Mouse (Mus musculus): ENCODE measurements around the gene Lpcat4. TPM values are rescaled to one million over a fixed set of nuclear protein-coding genes. Genes with fewer than 3 reads are reported as not detected.
A peak's percentile ranks its signal among the peaks of the same experiment; 100 is the strongest.
"Not testable (repeated sequence)": the region's sequence is repeated elsewhere in the genome, so short reads cannot be mapped to it uniquely, and the experiment has no call there.

Gene Lpcat4
- polyA plus RNA-seq, 1 experiment from 2014 or later = 11.9 TPM

GRCm38 (mm10) chr2:112284363-112285030 lies 45.2 kb downstream of the Lpcat4 start:
- Histone ChIP-seq H3K9me3 (no peaks in the 10 kb centered on the region), H3K4me1 (no peaks in the 10 kb centered on the region; the same call in 1 of the 2 replicates), H3K4me3 (peak overlapping the region; percentile 45), H3K27me3 (no peaks in the 10 kb centered on the region), H3K27ac (replicated peaks) (no peak overlapping the region), H3K36me3 (no peaks in the 10 kb centered on the region), H3K4me2 (replicated peaks) (peak overlapping the region; percentile 77), H3K9ac (replicated peaks) (peak overlapping the region; percentile 48)
- WGBS = 2% methylated on average over 21 of the region's 21 CpGs
- ATAC-seq (ENCODE audit: low FRiP score, low read depth) = peak; percentile 92

GRCm38 (mm10) chr2:112285031-112285390 lies 45.7 kb downstream of the Lpcat4 start:
- H3K4me2 ChIP-seq (replicated peaks) = peak overlapping the region; percentile 77
- H3K27me3 ChIP-seq = no peaks in the 10 kb centered on the region
- ATAC-seq (ENCODE audit: low FRiP score, low read depth) = no peak
- H3K36me3 ChIP-seq = no peaks in the 10 kb centered on the region
- H3K27ac ChIP-seq (replicated peaks) = no peak overlapping the region
- WGBS = 69% methylated on average over 6 of the region's 6 CpGs
- H3K9me3 ChIP-seq = no peaks in the 10 kb centered on the region
- H3K4me1 ChIP-seq = no peaks in the 10 kb centered on the region; the same call in 1 of the 2 replicates
- H3K9ac ChIP-seq (replicated peaks) = no peak overlapping the region
- H3K4me3 ChIP-seq = peak overlapping the region; percentile 45

- H3K4me2 ChIP-seq (replicated peaks); H3K4me1 ChIP-seq; H3K9ac ChIP-seq (replicated peaks); H3K36me3 ChIP-seq; H3K4me3 ChIP-seq; H3K9me3 ChIP-seq; ATAC-seq (ENCODE audit: low FRiP score, low read depth); H3K27ac ChIP-seq (replicated peaks); H3K27me3 ChIP-seq: not testable (repeated sequence)
- WGBS = 96% methylated on average over 1 of the region's 1 CpGs
Observed at GRCm38 (mm10) chr2:112286062-112286461, 46.8 kb downstream of the Lpcat4 start.

- Histone ChIP-seq H3K4me3 (no peak overlapping the region), H3K9me3 (no peaks in the 10 kb centered on the region), H3K9ac (replicated peaks) (no peak overlapping the region), H3K36me3 (no peaks in the 10 kb centered on the region), H3K27ac (replicated peaks) (no peak overlapping the region), H3K27me3 (no peaks in the 10 kb centered on the region), H3K4me1 (no peaks in the 10 kb centered on the region; the same call in 1 of the 2 replicates), H3K4me2 (replicated peaks) (no peak overlapping the region)
- ATAC-seq (ENCODE audit: low FRiP score, low read depth) = no peak
- 63% methylated on average over 4 of the region's 4 CpGs for WGBS
Observed at GRCm38 (mm10) chr2:112287059-112287458, 47.8 kb downstream of the Lpcat4 start.

- Histone ChIP-seq H3K9me3 (no peaks in the 10 kb centered on the region), H3K27me3 (no peaks in the 10 kb centered on the region), H3K36me3 (no peaks in the 10 kb centered on the region), H3K9ac (replicated peaks) (no peak overlapping the region), H3K4me1 (no peaks in the 10 kb centered on the region; the same call in 1 of the 2 replicates), H3K4me2 (replicated peaks) (no peak overlapping the region), H3K27ac (replicated peaks) (no peak overlapping the region), H3K4me3 (no peak overlapping the region)
- no peak for ATAC-seq (ENCODE audit: low FRiP score, low read depth)
- WGBS = 94% methylated on average over 3 of the region's 3 CpGs
Observed at GRCm38 (mm10) chr2:112289507-112289906, 50.2 kb downstream of the Lpcat4 start.

GRCm38 (mm10) chr2:112292823-112293222 lies 53.6 kb downstream of the Lpcat4 start:
- no peaks in the 10 kb centered on the region for H3K9me3 ChIP-seq
- ATAC-seq (ENCODE audit: low FRiP score, low read depth) = no peak
- WGBS = 94% methylated on average over 2 of the region's 2 CpGs
- no peak overlapping the region for H3K9ac ChIP-seq (replicated peaks)
- H3K27me3 ChIP-seq = no peaks in the 10 kb centered on the region
- H3K4me2 ChIP-seq (replicated peaks) = no peak overlapping the region
- H3K4me3 ChIP-seq = no peak overlapping the region
- no peaks in the 10 kb centered on the region for H3K4me1 ChIP-seq
- no peaks in the 10 kb centered on the region for H3K36me3 ChIP-seq
- no peak overlapping the region for H3K27ac ChIP-seq (replicated peaks)

GRCm38 (mm10) chr2:112296211-112296610 lies 56.9 kb downstream of the Lpcat4 start:
- Histone ChIP-seq H3K4me1 (no peaks in the 10 kb centered on the region), H3K36me3 (no peaks in the 10 kb centered on the region), H3K27ac (replicated peaks) (no peak overlapping the region), H3K9me3 (no peaks in the 10 kb centered on the region), H3K9ac (replicated peaks) (no peak overlapping the region), H3K27me3 (no peaks in the 10 kb centered on the region), H3K4me2 (replicated peaks) (no peak overlapping the region), H3K4me3 (no peak overlapping the region)
- no peak for ATAC-seq (ENCODE audit: low FRiP score, low read depth)
- WGBS = 91% methylated on average over 3 of the region's 3 CpGs

Other genes starting within 250 kb of the Lpcat4 start
- not detected in 2 replicates for gene Olfr1309, start 249.2 kb upstream of the Lpcat4 start, polyA plus RNA-seq (2016; fragmentation: Nextera tagmentation; extraction: Ambion mirVana)
- gene Olfr1310, start 226.8 kb upstream of the Lpcat4 start, polyA plus RNA-seq (2016; fragmentation: Nextera tagmentation; extraction: Ambion mirVana) = not detected in 2 replicates
- not detected in 2 replicates for gene Olfr1311, start 215.1 kb upstream of the Lpcat4 start, polyA plus RNA-seq (2016; fragmentation: Nextera tagmentation; extraction: Ambion mirVana)
- not detected in 2 replicates for gene Olfr1312, start 189.2 kb upstream of the Lpcat4 start, polyA plus RNA-seq (2016; fragmentation: Nextera tagmentation; extraction: Ambion mirVana)
- gene Olfr1313, start 161.6 kb upstream of the Lpcat4 start, polyA plus RNA-seq (2016; fragmentation: Nextera tagmentation; extraction: Ambion mirVana) = not detected in 2 replicates
- gene Olfr1314, start 142.7 kb upstream of the Lpcat4 start, polyA plus RNA-seq (2016; fragmentation: Nextera tagmentation; extraction: Ambion mirVana) = not detected in 2 replicates
- gene Olfr1315-ps1, start 124.0 kb upstream of the Lpcat4 start, polyA plus RNA-seq (2016; fragmentation: Nextera tagmentation; extraction: Ambion mirVana) = not detected in 2 replicates
- not detected in 2 replicates for gene Olfr1316, start 104.5 kb upstream of the Lpcat4 start, polyA plus RNA-seq (2016; fragmentation: Nextera tagmentation; extraction: Ambion mirVana)
- gene Olfr1317, start 99.1 kb upstream of the Lpcat4 start, polyA plus RNA-seq (2016; fragmentation: Nextera tagmentation; extraction: Ambion mirVana) = not detected in 2 replicates
- not detected in 2 replicates for gene Olfr1318, start 85.3 kb upstream of the Lpcat4 start, polyA plus RNA-seq (2016; fragmentation: Nextera tagmentation; extraction: Ambion mirVana)
- gene Nutm1, start 19.8 kb downstream of the Lpcat4 start, polyA plus RNA-seq (2016; fragmentation: Nextera tagmentation; extraction: Ambion mirVana) = 0.08 TPM in 1 of 2 replicates, not detected in the other
- gene Nop10, start 22.5 kb downstream of the Lpcat4 start, polyA plus RNA-seq (2016; fragmentation: Nextera tagmentation; extraction: Ambion mirVana) = 137 and 139 TPM in 2 replicates
- 18.7 and 19.3 TPM in 2 replicates for gene Slc12a6, start 26.4 kb downstream of the Lpcat4 start, polyA plus RNA-seq (2016; fragmentation: Nextera tagmentation; extraction: Ambion mirVana)
- gene Gm21985, start 26.8 kb downstream of the Lpcat4 start, polyA plus RNA-seq (2016; fragmentation: Nextera tagmentation; extraction: Ambion mirVana) = not detected in 2 replicates
- 112 and 114 TPM in 2 replicates for gene Emc4, start 128.6 kb downstream of the Lpcat4 start, polyA plus RNA-seq (2016; fragmentation: Nextera tagmentation; extraction: Ambion mirVana)
- 43.5 and 44.2 TPM in 2 replicates for gene Katnbl1, start 139.7 kb downstream of the Lpcat4 start, polyA plus RNA-seq (2016; fragmentation: Nextera tagmentation; extraction: Ambion mirVana)
- 11.5 and 12.3 TPM in 2 replicates for gene Emc7, start 215.5 kb downstream of the Lpcat4 start, polyA plus RNA-seq (2016; fragmentation: Nextera tagmentation; extraction: Ambion mirVana)
- 0.18 TPM in 1 of 2 replicates, not detected in the other for gene Chrm5, start 241.3 kb downstream of the Lpcat4 start, polyA plus RNA-seq (2016; fragmentation: Nextera tagmentation; extraction: Ambion mirVana)

Measured in midbrain, embryonic 12.5 days (tissue).